Mouse (Mus musculus) G1E (cell line): ENCODE measurements around the gene Heg1. TPM values are rescaled to one million over a fixed set of nuclear protein-coding genes. Genes with fewer than 3 reads are reported as not detected.

ENCODE experiments used
- ATAC-seq: 2 replicates; pipeline ENCODE4 v1.8.0; 2016; ENCODE audit warnings: mild to moderate bottlenecking; ENCODE audit not compliant: insufficient number of reproducible peaks, poor library complexity, low FRiP score, severe bottlenecking; ENCODE audit errors: extremely low read depth
- DNase-seq: peaks from one replicate; pipeline ENCODE4 v3.0.0; 2012; ENCODE audit warnings: low spot score
- H3K27me3 ChIP-seq: 2 replicates; pipeline ENCODE4 v1.6.1; 2012; ENCODE audit warnings: mild to moderate bottlenecking, low read length, inconsistent platforms; ENCODE audit not compliant: insufficient read depth
- H3K36me3 ChIP-seq: replicated peaks from 2 replicates; pipeline ENCODE3; 2012; ENCODE audit warnings: mild to moderate bottlenecking, inconsistent platforms
- H3K4me1 ChIP-seq: 2 replicates; pipeline ENCODE4 v1.6.1; 2012; ENCODE audit warnings: low read depth, low read length, inconsistent platforms, mixed read lengths; ENCODE audit not compliant: insufficient read depth
- H3K4me3 ChIP-seq: 2 replicates; pipeline ENCODE4 v1.5.1; 2012; ENCODE audit warnings: low read depth, mild to moderate bottlenecking, inconsistent platforms, low read length, moderate library complexity, mixed read lengths
- H3K9me3 ChIP-seq: replicated peaks from 2 replicates; pipeline ENCODE4 v1.6.1; 2012; ENCODE audit warnings: inconsistent platforms
- CTCF ChIP-seq: IDR thresholded peaks from 2 replicates; pipeline ENCODE4 v1.5.1; 2012; ENCODE audit warnings: low read depth, low read length, inconsistent platforms, mixed read lengths
- GATA1 ChIP-seq: IDR thresholded peaks from 2 replicates; pipeline ENCODE4 v1.6.1; 2012; ENCODE audit warnings: borderline replicate concordance, low read length, inconsistent platforms, mixed read lengths
- GATA2 ChIP-seq: IDR thresholded peaks from 2 replicates; pipeline ENCODE4 v1.6.1; 2012; ENCODE audit warnings: low read depth, low read length, inconsistent platforms, borderline replicate concordance
- POLR2AphosphoS5 ChIP-seq: IDR thresholded peaks from 2 replicates; pipeline ENCODE4 v1.6.1; 2012; ENCODE audit warnings: low read depth, low read length, inconsistent platforms; ENCODE audit not compliant: insufficient replicate concordance
- TAL1 ChIP-seq: conservative IDR thresholded peaks from 2 replicates; pipeline ENCODE4 v1.6.1; 2012; ENCODE audit warnings: low read depth, low read length, inconsistent platforms, mixed read lengths
- polyA plus RNA-seq: library from polyadenylated mRNA; stranded (reverse); fragments of >175 nt; gene quantifications from 2 replicates; pipeline ENCODE4 v1.2.3, GENCODE M21; 2012
- total RNA-seq, 2 experiments: library from RNA; stranded (forward) in 1 of 2; stranded (reverse) in 1 of 2; fragments of 200-1000 nt in 1 of 2; fragments of >200 nt in 1 of 2; fragmentation: Nextera tagmentation in 1 of 2; gene quantifications; 2 replicates each; pipeline ENCODE4 v1.2.3; 2014 to 2017

Gene Heg1
- total and polyA plus RNA-seq, 3 experiments: 2.7 to 35.6 (median 5.4) TPM

DNA sequence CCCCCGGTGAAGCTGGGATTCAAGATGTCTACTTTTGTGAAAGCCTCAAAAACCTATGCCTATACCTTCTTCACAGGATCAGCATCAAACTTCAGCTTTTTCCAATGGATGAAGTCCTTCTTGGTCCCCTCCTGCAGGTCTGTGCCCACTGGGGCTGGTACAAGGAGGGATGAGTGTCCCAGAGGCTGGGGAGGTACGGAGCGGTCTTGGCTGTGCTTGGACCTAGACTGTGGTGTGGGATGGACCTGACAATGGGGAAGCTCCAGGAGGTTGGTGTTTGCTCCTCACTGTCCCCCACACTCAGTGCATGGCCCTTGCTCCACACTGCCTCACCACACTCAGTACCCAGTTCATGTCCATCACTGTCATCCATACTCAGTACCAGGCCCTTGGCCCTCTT, 26.0 kb upstream of the Heg1 start:
- ATAC-seq (no peak), DNase-seq (no peak)
- Histone ChIP-seq H3K27me3 (peaks cover 42% of the 10 kb centered on the region), H3K4me3 (no peak overlapping the region), H3K9me3 (no peaks in the 10 kb centered on the region), H3K4me1 (peaks cover 7% of the 10 kb centered on the region; the same call in 1 of the 2 replicates), H3K36me3 (no peaks in the 10 kb centered on the region)
- TF ChIP-seq CTCF (no peak), GATA1 (no peak), GATA2 (no peak), POLR2AphosphoS5 (no peak), TAL1 (no peak)

DNA sequence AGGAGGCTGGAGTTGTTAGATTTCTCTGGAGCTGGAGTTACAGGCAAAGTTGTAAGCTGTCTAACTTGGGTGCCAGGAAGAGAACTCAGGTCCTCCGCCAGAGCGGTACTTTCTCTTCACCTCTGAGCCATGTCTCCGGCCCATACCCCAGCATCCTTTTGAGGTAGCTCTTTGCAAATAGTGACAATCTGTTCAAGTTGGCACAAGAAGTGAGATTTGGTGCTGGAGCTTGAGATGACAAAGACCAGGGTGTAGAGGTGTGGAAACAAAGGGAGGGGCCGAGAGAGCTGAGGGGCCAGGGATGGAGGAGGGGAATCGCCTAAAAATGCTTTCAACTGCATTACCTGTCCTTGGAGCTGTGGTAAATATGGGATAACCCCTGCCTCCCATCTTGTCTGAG, 24.6 kb upstream of the Heg1 start:
- H3K27me3 ChIP-seq: peaks cover 42% of the 10 kb centered on the region
- peaks cover 7% of the 10 kb centered on the region; the same call in 1 of the 2 replicates for H3K4me1 ChIP-seq
- no peak overlapping the region for H3K4me3 ChIP-seq
- no peak for DNase-seq
- no peaks in the 10 kb centered on the region for H3K36me3 ChIP-seq
- no peak for TF ChIP-seq GATA2
- TF ChIP-seq TAL1: no peak
- no peak for TF ChIP-seq POLR2AphosphoS5
- TF ChIP-seq CTCF: no peak
- TF ChIP-seq GATA1: no peak
- ATAC-seq: no peak
- H3K9me3 ChIP-seq: no peaks in the 10 kb centered on the region

DNA sequence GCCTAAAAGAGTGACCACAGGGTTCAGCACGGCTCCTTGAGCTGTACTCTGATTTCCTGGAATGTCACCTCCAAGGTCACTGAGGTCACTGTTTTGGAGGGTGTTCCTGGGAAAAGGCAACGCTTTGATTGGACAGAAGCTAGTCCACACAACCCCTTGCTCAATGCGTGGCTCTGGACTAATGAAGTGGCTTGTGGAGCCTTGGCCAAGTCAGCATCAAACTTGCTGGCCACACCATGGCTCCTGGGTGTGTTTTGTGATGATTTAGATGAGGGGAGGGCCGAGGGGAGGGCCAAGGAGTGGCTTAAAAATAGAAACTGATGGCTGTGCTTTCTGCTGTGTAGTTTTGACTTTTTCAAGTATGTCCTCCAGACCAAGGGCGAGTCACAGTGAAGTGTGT, 24.0 kb upstream of the Heg1 start:
- Histone ChIP-seq H3K4me3 (no peak overlapping the region), H3K9me3 (no peaks in the 10 kb centered on the region), H3K36me3 (no peaks in the 10 kb centered on the region), H3K27me3 (peaks cover 44% of the 10 kb centered on the region), H3K4me1 (peaks cover 6% of the 10 kb centered on the region; the same call in 1 of the 2 replicates)
- no peak for DNase-seq
- TF ChIP-seq GATA1: no peak
- ATAC-seq: no peak

DNA sequence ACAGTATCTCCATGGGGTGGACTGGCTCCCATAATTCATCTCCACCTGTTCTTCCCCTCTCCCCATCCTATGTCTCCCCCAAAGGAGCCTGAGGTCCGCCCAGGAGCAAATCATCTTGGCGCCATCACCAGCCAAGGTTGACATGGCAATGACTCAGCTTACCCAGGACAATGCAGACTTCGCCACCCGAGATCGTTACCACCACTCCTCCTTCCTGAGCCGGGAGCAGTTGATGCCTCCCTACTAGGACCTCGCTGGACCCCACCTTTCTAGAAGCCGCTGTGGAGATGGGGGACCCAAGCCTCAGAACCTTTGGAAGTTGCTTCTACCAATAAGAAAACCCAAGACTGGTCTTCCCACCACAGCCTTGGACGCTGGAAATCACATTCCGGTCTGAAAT, 21.3 kb upstream of the Heg1 start:
- H3K4me1 ChIP-seq: 0 out of 2 replicates have a peak, but pooled peaks cover 3% of the 10 kb centered on the region
- no peak for ATAC-seq
- no peaks in the 10 kb centered on the region for H3K9me3 ChIP-seq
- no peaks in the 10 kb centered on the region for H3K36me3 ChIP-seq
- H3K27me3 ChIP-seq: peaks cover 52% of the 10 kb centered on the region
- TF ChIP-seq POLR2AphosphoS5 (no peak), TAL1 (no peak), GATA1 (no peak), CTCF (no peak), GATA2 (no peak)
- H3K4me3 ChIP-seq: no peak overlapping the region
- DNase-seq: no peak

DNA sequence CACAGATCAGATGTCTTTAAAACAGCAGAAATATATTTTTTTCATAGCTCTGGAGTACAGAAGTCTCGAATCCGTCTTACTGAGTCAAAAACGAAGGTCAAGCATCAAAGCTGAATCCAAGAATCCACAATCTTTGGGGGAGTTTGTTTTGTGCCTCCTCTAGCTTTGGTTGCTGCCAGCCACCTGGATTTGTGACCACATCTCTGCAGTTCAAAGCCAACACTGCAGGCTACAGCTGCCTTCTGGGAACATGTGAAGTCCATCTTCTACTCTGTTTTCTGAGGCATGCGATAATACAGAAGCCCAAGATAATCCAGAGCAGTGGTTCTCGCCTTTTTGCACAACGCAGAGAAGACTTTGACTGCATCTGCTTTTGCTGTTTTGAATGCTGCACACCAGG, 17.9 kb upstream of the Heg1 start:
- Histone ChIP-seq H3K36me3 (no peaks in the 10 kb centered on the region), H3K4me1 (no peaks in the 10 kb centered on the region), H3K9me3 (no peaks in the 10 kb centered on the region), H3K4me3 (no peak overlapping the region), H3K27me3 (peaks cover 45% of the 10 kb centered on the region)
- DNase-seq: no peak
- TF ChIP-seq TAL1 (no peak), POLR2AphosphoS5 (no peak), GATA1 (no peak), CTCF (no peak), GATA2 (no peak)
- no peak for ATAC-seq

DNA sequence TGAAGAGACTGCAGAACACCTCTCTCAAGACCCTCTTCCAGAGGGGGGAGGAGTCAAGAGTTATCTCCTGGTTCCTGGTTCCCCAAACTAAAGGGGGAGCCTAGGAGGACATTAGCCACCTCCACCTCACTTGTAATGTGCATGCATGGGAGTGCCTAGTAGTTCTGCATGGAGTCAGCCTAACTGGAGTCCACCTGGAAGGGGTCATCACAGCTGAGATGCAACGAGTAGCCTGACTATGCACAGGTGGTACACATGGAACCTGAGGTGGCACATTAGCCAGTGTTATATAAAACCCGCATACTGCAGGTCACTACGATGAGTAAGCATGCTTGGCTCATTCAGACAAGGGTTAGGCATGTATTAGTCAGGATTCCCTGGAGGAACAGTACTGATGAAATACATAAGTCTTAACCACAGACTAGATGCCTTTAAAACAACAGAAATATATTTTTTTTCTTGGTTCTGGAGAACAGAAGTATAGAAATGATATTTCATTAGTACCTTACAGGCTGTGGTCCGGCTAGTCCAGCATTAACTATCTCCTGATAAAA, 17.1 kb upstream of the Heg1 start:
- Histone ChIP-seq H3K4me1 (no peaks in the 10 kb centered on the region), H3K9me3 (no peaks in the 10 kb centered on the region), H3K4me3 (no peak overlapping the region), H3K36me3 (no peaks in the 10 kb centered on the region), H3K27me3 (peaks cover 40% of the 10 kb centered on the region)
- no peak for TF ChIP-seq POLR2AphosphoS5
- DNase-seq (no peak), ATAC-seq (no peak)

DNA sequence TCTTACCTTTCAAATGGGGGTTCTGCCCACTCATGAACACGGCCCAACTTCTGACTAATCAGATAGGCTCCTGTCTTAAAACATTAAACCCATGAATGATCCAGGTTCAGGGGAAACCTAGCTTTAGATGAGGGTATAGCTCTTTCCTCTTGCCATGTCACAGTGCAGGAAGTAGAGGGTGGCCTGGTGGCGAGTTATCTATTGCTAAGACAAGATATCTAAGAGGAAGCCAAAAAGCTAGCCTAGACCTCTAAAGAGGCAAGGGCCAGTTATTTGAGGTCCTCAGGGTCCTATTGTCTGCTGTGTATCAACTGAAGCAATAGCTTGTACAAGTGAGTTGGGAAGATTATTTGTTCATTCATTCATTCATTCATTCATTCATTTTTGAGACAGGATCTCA, 15.7 kb upstream of the Heg1 start:
- TF ChIP-seq TAL1 (no peak), GATA2 (no peak), POLR2AphosphoS5 (no peak), GATA1 (no peak), CTCF (no peak)
- no peak for ATAC-seq
- H3K9me3 ChIP-seq: no peaks in the 10 kb centered on the region
- no peaks in the 10 kb centered on the region for H3K4me1 ChIP-seq
- peaks cover 43% of the 10 kb centered on the region for H3K27me3 ChIP-seq
- no peak overlapping the region for H3K4me3 ChIP-seq
- H3K36me3 ChIP-seq: no peaks in the 10 kb centered on the region
- DNase-seq: no peak
